Mouse (Mus musculus): Measurements from ENCODE around the gene Atf5.

The Atf5 gene

DNA sequence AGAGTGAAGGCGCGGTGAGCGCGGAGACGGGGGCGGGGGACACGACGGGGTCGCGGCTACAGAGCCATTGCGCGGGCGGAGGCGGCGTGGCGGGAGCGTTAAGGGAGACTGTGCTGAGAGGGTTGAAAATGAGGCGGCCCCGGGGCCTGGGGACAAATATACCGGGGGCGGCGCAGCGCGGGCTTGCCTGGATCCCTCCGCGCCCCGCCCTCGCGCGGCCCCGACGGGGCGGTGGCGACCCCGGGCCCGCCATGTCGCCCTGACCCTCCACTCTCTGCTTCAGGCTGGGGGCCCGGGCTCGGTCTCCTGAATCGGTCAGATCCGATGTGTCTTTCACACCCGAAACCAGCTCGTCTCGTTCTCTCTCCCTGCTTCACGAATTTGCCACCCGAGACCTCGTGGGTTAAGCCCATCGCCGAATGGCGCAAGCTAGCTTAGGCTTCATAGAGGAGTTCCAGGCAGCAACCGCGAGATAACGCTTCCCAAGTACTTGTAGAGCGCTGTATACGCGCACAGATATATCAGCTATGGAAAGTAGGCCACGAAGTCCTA is at the start of gene Atf5:
Gene Atf5, minus strand, starts transcription at position 189 of the 552 bp plus-strand sequence.
- WGBS: under 1% methylated on average over 48 of the region's 57 CpGs

DNA sequence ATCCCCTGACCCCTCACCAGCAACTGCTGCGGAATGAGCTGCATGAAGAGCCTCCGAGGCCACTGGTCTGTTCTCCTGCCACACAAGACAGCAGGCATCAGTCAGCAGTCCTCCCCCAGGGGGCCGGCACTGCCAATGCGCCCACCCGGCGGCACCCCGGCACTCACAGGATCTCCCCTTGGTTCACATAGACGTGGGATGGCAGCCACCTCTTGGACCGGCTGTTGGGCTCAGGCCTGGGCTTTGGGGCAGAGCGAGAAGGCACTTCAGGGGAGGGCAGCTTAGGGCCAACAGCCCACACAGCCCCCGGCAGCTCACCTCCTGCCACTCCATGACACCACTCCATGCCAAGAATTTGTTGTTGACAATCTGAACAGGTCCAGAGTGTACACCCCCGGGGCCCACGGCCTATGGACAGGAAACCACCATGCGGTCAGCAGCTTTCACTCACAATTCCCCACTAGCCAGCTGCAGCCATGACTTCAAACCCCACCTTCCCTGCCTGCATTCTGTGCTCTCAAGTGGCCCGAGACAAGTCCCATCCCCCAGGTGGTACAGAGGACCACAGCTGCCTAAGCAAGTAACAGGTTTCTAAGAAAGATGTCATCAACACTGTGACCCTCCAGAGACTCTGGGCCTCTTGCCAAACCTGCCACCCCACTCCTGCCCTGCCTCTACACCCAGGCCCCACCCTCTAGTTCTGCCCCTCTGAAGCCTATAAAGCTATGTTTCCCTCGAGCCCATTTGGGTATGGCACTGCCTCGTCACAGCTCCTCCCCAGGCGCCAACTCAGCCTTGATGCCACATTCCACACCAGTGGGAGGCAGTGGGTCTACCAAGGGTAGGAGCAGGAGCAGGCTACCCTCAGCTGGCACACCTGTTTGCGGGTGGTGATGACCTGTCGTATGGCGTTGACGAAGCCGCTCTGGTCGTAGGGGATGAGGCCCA is 48.4 kb upstream of the Atf5 start:
- 52% methylated on average over 24 of the region's 24 CpGs for WGBS

DNA sequence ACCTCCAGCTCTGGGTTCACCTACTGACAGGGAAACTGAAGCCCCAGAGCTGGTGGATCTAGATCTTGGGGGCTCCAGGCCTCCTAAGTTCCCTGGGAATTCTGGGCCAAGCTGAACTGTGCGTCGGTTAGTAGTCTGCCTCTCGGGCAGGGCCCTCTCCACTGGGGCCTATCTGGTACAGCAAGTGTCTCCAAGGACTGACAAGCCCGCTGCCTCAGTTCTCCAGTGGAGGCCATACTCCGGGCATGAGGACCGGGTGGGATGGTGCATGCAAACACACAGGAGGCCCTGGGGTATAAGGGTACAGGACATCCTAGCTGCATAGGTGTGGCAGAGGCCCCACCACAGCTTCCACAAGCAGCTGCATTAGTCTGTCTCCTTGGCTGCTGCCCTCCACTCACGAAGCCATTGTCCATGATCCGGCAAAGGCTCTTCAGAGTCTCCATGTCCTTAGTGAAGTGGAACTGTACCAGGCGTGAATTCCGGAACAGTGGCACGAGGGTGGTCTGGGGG is 47.6 kb upstream of the Atf5 start:
- WGBS: 71% methylated on average over 11 of the region's 11 CpGs

DNA sequence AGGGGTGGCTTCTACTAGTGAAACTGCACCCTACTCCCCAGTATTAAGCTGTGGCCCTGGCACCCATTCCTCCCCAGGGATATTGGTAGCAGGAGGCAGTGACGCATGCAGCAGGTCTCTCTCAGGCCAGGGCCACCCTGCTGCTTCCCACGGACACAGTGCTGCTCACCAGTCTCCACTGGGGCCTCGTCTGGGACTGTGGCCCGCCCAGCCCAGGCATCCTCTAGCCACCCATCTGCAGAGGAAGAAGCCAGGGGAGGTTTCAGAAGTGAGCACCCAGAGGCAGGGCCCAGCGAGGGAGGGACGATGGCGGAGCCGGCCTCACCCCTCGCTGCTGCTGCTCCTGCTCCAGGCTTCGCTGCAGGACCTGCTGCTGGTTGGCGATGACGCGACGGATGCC is 46.8 kb upstream of the Atf5 start:
- WGBS: 80% methylated on average over 14 of the region's 14 CpGs

DNA sequence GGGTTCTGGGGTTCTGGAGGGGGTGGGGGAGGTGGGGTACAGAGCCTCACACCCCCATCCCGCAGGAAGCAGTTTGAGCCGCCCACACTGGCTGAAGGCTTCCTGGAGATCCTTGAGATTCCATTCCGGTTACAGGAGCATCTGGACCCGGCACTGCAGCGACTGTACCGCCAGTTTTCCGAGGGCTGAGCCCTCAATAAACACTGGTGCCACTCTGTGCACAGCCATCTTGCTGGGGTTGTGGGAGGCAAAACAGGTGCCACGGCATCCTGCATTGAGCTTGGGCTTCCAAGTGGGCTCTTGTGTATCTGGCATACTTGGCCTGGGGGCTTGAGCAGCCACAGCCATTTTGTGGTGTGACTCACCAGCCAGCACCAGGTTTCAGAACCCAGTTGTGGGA is 46.0 kb upstream of the Atf5 start:
- WGBS: 35% methylated on average over 8 of the region's 8 CpGs

DNA sequence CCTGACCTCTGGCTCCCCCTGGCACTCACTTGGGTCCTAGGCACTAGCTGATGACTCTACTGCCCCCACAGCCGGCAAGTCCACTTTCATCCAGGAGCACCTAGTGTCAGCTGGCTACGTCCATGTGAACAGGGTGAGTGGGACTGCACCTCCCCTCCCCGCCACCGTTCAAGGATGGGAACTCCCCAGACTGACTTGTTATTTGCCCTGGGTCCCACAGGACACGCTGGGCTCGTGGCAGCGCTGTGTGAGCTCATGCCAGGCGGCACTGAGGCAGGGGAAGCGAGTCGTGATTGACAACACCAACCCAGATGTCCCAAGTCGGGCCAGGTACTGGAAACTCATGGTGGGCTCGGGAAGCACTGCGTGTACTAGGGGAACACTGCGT is 45.0 kb upstream of the Atf5 start:
- WGBS: 74% methylated on average over 14 of the region's 14 CpGs

DNA sequence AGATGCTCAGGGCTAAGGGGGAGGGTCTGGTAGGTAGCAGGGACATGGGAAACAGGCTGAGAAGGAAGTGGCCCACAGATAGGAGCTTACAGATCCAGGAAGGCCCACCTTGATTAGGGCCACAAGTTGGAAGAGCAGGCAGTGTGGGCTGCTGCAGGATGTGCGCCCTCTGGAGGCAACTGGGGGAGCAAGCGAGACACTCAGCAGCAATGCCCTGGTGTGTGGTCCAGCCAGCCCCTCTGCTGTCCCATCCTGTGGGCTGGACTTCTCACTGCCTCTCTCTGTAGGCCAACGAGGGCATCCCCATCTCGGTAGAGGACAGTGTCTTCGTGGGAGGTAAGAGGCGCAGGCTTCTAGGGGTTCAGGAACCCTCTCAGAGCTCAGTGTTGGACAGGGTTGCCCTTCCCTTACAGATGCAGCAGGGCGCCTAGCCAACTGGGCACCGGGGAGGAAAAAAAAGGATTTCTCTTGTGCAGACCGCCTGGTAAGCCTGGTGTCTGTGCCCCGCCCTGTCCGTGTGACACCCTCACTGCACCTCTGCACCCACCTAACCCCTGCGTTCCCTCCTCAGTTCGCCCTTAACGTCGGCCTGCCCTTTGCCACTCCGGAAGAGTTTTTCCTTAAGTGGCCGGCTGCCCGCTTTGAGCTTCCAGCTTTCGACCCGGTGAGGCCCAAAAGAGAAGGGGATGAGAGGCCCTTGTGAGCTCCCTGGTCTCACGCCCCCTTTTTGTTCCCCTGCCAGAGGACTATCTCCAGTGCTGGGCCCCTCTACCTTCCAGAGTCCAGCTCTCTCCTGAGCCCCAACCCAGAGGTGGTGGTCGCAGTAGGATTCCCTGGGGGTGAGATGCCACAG is 44.3 kb upstream of the Atf5 start:
- WGBS: 40% methylated on average over 22 of the region's 22 CpGs

DNA sequence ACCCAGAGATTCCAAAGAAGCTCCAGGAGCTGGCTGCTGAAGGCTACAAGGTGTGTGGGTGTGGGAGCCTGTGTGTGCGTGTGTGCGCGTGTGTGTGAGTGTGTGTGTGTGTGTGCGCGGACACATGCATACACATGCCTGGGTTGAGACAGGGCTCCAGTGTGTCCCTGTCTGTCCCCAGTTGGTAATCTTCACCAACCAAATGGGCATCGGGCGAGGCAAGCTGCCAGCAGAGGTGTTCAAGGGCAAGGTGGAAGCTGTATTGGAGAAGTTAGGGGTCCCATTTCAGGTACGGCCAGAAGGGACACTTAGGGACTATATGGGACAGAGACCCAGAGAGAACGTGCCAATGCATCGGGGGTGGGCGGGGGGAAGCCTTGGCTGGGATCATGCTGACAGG is 43.4 kb upstream of the Atf5 start:
- 83% methylated on average over 11 of the region's 11 CpGs for WGBS

DNA sequence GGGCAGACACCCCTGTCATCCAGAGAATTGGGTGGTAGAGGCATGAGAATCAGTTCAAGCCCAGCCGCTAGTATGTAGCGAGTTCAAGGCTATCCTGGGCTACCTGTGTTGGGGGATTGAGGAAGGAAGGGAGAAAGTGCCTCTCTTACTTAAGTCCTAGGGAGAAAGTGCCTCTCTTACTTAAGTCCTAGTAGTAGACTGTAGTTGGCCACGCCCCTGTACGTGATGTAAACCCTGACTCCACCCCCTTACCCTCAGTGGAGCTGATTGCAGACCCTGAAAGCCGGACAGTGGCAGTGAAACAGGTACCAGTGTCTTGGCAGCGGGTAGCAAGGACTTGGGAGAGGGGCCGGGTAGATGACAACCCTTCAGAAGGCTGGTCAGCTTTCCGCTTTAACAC is 41.4 kb upstream of the Atf5 start:
- 22% methylated on average over 8 of the region's 8 CpGs for WGBS

DNA sequence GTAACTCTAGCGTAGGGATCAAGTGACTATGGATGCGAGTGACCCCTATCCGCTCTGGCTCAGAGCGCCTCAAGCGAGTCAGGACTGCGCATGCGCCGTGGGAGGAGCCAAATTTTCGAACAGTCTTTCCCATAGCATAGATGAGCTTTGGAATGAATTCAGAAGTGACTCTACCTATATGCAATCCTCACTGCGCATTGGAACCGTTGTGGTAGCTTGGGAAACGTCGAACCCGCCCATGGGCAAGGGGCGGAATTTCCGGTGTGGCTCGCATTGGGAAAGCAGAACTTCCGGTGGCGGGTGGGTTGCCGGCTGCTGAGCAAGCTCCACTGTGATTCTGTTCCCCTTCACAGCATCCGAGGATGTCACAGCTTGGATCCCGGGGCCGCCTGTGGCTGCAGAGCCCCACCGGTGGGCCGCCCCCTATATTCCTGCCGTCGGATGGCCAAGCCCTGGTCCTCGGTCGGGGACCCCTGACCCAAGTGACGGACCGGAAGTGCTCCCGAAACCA is 40.6 kb upstream of the Atf5 start, which contains the start of gene Pnkp:
Gene Pnkp, plus strand, starts transcription at position 98 of the 511 bp plus-strand sequence.
- under 1% methylated on average over 32 of the region's 32 CpGs for WGBS

DNA sequence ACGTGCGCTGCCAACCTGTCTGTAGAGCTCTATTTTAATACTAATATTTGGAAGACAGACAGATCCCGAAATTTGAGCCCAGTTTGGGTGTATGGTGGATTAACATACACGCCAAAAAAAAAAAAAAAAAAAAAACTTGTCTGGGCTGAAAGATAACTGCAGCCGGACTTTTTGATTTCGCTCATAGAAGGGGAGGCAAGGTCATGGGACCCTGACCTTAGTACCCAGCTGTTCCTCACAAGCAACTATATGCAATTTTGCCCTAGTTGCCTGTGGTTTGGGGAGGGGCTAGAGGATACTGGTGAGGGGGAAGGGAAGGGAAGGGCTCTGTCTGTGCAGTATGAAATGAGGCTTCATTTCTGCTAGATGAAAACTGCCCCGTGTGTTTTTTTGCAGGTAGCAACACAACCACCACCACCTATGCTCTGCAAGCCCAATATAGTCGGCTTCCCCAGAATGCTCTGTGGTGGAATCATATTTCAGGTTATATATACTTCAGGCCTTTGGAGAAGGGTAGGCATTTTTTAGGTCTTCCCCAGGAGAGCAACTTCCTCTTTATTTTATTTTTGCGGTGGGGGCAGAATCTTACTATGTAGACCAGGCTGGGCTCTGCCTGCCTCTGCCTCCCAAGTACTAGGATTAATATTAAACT is 39.9 kb upstream of the Atf5 start:
- WGBS: 61% methylated on average over 9 of the region's 9 CpGs

DNA sequence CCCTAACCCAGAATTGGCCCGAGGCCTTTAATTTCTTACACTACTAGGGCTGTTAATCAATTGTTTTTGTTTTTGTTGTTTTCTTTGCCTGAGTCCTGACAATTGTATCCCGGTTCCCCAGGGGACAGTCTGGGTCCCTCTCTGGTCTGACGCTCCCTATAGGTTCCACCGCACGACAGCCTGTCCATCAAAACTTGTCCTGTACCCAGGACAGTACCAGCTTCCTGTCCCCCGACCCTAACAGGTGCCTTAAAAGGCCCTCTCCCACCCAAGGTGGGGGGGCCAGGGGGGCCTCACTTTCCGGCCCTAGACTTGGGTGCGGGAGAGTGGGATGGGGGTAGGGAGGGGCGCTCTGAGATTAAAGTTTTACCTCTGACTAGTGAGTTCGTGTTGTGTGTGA is 38.6 kb upstream of the Atf5 start:
- WGBS: 24% methylated on average over 10 of the region's 10 CpGs

DNA sequence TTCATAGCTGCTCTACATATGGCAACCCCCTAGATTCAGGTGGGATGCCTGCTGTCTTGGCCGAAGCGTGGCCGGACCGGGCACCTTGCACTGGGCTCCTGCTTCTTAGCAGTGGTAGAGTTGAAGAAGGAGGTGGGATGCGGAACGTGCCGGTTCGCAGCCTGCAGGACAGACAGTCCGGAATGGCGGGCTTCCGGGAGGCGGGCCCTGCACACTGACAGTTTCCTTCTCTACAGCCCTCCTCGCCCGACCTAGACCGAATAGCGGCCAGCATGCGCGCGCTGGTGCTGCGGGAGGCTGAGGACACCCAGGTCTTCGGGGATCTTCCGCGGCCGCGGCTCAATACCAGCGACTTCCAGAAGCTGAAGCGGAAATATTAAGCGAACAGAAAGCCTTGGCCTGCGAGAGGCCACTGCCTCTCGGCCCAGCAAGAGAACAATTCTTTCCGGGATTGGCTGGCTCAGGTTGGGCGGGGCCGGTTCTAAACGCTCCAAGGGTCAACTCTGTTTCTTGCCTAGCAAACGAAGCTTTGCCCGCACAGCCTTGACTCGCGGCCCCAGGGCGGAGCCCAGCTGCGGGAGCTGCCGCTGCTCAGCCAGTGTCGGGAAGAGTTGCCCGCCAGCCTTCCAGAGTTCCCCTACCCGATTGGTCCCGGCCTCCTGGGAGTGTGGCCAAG is 38.0 kb upstream of the Atf5 start:
- 11% methylated on average over 45 of the region's 45 CpGs for WGBS

DNA sequence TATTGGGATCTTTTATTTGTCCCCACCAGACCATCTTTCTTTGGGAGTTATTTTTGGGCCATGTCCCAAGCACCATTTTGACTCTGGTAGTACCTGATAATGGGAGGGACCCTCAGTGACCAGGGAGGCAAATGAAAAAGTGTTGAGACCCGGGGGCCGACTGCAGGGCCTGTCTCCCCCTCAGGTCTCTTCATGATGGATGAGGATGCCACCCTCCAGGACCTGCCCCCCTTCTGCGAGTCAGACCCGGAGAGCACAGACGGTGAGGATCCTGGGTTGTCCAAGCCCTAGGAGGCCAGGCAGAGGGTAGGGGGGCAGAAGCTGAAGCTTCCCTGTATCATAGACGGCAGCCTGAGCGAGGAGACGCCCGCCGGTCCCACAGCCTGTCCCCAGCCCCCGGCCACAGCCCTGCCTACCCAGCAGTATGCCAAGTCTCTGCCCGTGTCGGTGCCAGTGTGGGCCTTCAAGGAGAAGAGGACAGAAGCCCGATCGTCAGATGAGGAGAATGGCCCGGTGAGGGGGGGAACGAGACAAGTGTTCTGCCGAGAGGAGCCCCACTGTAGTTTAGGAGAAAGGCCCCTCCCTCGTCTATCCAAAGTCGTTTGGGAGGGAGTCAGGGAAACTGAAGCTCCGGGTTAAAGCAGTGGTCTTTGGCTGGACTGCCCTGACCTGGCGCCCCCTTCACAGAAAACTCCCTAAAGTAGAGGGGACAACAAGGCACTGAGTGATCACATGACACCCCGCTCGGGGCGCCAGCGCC is 37.3 kb upstream of the Atf5 start:
- 35% methylated on average over 26 of the region's 26 CpGs for WGBS

DNA sequence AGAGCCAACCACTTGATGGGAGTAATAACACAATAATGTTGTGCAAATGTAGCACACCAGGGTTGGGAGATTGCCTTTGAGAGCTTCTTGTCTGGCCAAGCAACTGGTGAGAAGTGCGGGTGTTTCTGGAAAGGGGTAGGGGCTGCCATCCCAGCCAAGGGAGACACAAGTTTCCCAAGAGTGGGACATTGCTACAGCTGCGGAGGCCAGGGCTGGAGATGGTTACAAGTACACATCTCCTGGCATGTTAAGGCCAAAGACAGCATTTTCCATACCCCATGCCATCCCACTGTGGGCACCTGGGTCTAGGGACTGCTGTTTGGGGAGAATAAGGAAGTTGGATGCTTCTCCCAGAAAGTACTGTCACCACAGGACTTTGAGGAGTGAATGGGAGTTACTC is 36.6 kb upstream of the Atf5 start:
- WGBS: 91% methylated on average over 2 of the region's 2 CpGs

DNA sequence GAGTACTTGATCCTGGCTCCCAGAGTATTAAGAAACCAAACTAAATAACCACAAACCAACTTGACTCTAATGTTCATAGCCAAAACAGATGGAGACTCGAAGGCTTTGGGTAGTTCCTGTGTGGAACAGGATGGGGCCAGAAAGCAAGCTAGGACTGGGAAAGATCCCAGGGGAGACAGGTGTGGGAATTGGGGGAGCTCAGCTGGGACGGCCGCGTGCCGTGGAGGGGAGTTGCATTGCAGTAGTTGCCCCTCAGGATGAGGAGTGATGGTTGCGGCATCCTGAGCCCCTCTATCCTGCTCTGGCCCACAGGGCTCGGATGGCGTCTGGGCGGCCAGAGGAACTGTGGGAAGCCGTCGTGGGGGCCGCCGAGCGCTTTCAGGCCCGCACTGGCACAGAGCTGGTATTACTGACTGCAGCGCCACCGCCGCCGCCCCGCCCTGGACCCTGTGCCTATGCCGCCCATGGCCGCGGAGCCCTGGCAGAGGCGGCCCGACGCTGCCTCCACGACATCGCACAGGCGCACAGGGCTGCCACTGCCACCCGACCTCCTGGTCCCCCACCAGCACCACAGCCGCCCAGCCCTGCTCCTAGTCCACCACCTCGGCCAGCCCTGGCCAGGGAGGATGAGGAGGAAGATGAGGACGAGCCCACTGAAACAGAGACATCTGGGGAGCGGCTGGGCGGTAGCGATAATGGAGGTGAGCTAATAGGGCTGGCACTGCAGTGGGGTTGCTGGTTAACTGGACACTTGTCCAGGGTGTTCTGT is 36.0 kb upstream of the Atf5 start:
- 90% methylated on average over 36 of the region's 36 CpGs for WGBS

DNA sequence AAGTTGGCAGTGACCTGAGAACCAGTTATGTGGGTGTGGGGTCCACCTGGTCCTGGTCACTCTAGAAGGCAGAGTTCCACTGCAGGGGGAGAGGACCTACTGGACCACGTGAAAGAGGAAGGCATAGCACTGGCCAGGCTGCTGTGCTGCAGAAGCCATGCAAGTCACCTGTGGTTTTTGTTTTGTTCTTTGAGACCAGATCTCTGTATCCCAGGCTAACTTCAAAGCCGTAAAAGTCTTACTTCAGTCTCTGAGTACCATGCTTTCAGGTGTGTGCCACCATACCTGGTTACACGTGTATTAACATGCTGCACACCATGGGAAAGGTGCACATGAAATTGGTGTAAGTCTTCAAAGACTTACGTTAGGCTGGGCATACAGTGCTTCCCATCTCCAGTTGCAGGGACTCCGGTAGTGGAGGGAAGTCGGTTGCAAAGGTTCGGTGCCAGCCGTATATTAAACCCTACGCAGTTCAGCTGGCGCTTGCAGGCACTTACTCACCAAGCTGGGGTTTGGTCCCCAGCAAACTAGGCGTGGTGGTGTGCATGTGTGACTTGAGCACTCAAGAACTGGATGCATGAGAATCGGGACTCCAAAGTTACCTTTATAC is 35.3 kb upstream of the Atf5 start:
- 91% methylated on average over 12 of the region's 12 CpGs for WGBS

DNA sequence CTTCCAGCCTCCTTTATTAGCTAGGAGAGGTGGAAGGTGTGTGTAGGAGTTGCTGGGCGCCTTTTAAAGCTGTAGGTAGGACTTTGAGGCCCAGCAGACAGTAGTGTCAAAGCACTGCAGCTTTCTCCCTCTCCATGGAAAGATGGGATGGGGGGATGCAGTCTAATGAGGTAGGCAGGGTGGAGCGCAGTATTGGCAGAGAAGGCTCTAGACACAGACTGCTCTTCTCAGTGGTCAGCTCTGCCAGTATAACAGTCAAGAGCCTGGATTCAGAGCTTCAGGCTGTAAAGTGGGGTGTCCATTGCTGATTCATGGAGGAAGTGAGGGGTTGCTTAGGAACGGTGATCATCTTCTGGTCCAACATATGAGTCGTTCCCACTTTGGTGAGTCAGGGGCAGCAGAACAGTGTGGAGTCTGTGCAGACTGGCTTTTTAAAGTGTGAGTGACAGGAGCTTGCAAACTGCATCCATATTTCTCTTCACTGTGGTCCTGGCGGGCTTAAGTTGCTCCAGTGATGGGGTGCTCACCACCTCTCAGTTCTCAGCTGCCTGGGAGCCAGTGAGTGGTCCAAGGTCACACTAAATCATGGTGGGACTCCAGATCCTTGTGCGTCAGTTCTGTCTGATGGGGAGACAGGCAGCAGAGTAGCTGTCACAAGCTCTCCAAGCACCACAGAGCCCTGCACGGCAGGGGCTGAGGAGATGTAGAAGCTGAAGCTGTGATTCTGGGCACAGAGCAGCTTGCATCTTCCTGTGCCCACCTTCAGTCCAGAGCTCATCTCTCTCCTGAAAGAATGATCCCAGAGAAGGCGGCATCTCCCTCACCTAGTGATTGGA is 34.5 kb upstream of the Atf5 start:
- whole genome bisulfite sequencing: 46% methylated on average over 8 of the region's 8 CpGs

All from cerebral cortex, adult 2 months (tissue).